Mouse (Mus musculus) C2C12 (cell line): Measurements from ENCODE around the gene Trip10.

Experiments used
- CEBPB ChIP-seq: IDR thresholded peaks from one replicate; pipeline ENCODE4 v1.6.1; 2011; ENCODE audit warnings: low read depth, mild to moderate bottlenecking, control low read depth, moderate library complexity
- CTCF ChIP-seq: IDR thresholded peaks from one replicate; pipeline ENCODE4 v1.5.1; 2011; ENCODE audit not compliant: control insufficient read depth, insufficient read depth, insufficient read length
- MAX ChIP-seq: IDR thresholded peaks from one replicate; pipeline ENCODE4 v1.6.1; 2011; ENCODE audit warnings: mild to moderate bottlenecking, control low read depth
- MYOD1 ChIP-seq: IDR thresholded peaks from one replicate; pipeline ENCODE4 v1.6.1; 2011; ENCODE audit warnings: low read depth; ENCODE audit not compliant: control insufficient read depth, insufficient read length

DNA sequence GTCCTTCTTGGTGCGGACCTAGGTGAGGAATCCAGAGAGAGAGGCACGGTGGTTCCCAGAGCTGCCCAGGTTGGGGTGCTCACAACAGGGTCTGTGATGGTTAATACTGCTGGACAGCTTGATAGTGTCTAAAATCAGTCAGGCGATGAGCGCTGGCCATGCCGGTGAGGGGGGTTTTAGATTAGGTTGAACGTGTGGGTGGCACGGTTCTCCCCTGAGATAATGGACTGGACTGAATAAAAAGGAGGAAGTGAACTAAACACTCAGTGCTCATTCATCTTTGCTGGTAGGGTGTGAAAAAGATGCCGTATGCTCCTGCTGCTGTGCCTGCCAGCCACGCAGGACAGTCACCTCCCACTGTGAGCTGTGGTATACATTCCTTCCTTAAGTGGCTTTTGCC is 25.9 kb upstream of the Trip10 start:
- TF ChIP-seq CTCF (no peak), MYOD1 (no peak), MAX (no peak), CEBPB (no peak)
